Mouse (Mus musculus): Measurements from ENCODE around the gene Ddx4.

Ddx4 gene

GRCm38 (mm10) chr13:112553304-112553703, 99.0 kb downstream of the Ddx4 start:
- DNase-seq (ENCODE audit: inconsistent ontology term), result no peak

- no peak for DNase-seq (ENCODE audit: inconsistent ontology term)
These were observed 100.4 kb downstream of the Ddx4 start for GRCm38 (mm10) chr13:112551641-112552548.
